Mouse (Mus musculus) stomach, postnatal 0 days (tissue): Measurements from ENCODE around the gene Fbxl2. TPM values are rescaled to one million over a fixed set of nuclear protein-coding genes. Genes with fewer than 3 reads are reported as not detected.

Source experiments
- ATAC-seq: fragments of 200-750 bp; cut with Nextera tagmentation; 2 replicates; pipeline ENCODE4 v1.8.0; 2017; ENCODE audit not compliant: low FRiP score, low TSS enrichment
- DNase-seq: peaks from one replicate; pipeline ENCODE4 v3.0.0-alpha.2; 2016; ENCODE audit warnings: low spot score
- H3K27ac ChIP-seq: fragments of 300-500 bp; sonication (generic); replicated peaks from 2 replicates; pipeline ENCODE4 v1.5.1; 2014; ENCODE audit warnings: mild to moderate bottlenecking, control low read depth
- H3K27me3 ChIP-seq: fragments of 300-500 bp; sonication (generic); 2 replicates; pipeline ENCODE4 v1.6.1; 2014; ENCODE audit warnings: low read length; ENCODE audit not compliant: control insufficient read depth, insufficient read depth
- H3K36me3 ChIP-seq: fragments of 300-500 bp; sonication (generic); 2 replicates; pipeline ENCODE4 v1.6.1; 2014; ENCODE audit warnings: low read length, mixed read lengths; ENCODE audit not compliant: control insufficient read depth, insufficient read depth
- H3K4me1 ChIP-seq: fragments of 300-500 bp; sonication (generic); replicated peaks from 2 replicates; pipeline ENCODE4 v1.6.1; 2014; ENCODE audit warnings: antibody characterized with exemption; ENCODE audit not compliant: control insufficient read depth, insufficient read depth
- H3K4me2 ChIP-seq: fragments of 300-500 bp; sonication (generic); replicated peaks from 2 replicates; pipeline ENCODE4 v1.6.1; 2014; ENCODE audit warnings: low read depth, mild to moderate bottlenecking, control low read depth, moderate library complexity
- H3K4me3 ChIP-seq: fragments of 300-500 bp; sonication (generic); 2 replicates; pipeline ENCODE4 v1.5.1; 2014; ENCODE audit warnings: low read depth, low read length, control low read depth
- H3K9ac ChIP-seq: fragments of 300-500 bp; sonication (generic); 2 replicates; pipeline ENCODE4 v1.6.1; 2014; ENCODE audit warnings: mild to moderate bottlenecking, low read length, control low read depth, mixed read lengths
- H3K9me3 ChIP-seq: fragments of 300-500 bp; sonication (generic); 2 replicates; pipeline ENCODE4 v1.6.1; 2016; ENCODE audit warnings: low read length; ENCODE audit not compliant: control insufficient read depth
- CTCF ChIP-seq: IDR thresholded peaks from 2 replicates; pipeline ENCODE4 v1.5.1; 2016; ENCODE audit warnings: antibody characterized with exemption, low read depth, mild to moderate bottlenecking, moderate library complexity
- EP300 ChIP-seq: optimal IDR thresholded peaks from 2 replicates; pipeline ENCODE3; 2016; ENCODE audit warnings: antibody characterized with exemption
- WGBS: fragments of 180-500 bp; shearing (Covaris S2); extraction: QIAGEN DNeasy Blood & Tissue Kit; methylation state at CpG from one replicate; pipeline ENCODE4 v1.1.7; 2014; 5-methylcytosine and 5-hydroxymethylcytosine counted together
- polyA plus RNA-seq: library from polyadenylated mRNA; unstranded; fragments of >200 nt; fragmentation: Nextera tagmentation; extraction: Ambion mirVana; gene quantifications from 2 replicates; pipeline ENCODE4 v1.2.1, GENCODE M21; 2015

Fbxl2 gene
- polyA plus RNA-seq, 1 experiment from 2014 or later: 0.90 TPM

DNA sequence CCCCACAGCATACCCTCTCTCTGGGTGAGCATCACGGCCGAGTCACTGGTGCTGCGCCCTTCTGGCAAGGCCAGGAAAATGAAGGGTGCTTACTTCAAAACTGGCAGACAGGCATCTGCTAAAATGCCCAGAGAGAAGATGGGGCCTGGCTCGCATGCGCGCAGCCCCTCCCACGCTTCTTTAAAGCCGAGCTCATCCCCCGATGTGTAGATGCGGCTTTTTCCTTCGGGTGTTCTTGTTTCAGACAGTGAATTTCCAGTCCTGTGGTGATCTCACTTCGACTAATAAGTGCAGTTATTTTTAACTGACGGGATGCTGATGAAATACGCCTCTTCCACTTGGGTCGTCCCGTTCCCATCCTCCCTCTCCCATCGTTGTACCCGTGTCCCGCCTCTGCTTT lies 27.7 kb upstream of the Fbxl2 start:
- DNase-seq (no peak), ATAC-seq (no peak)
- Histone ChIP-seq H3K9me3 (no peaks in the 10 kb centered on the region), H3K4me2 (no peak overlapping the region), H3K4me3 (no peak overlapping the region), H3K27me3 (no peaks in the 10 kb centered on the region), H3K36me3 (no peaks in the 10 kb centered on the region), H3K4me1 (no peaks in the 10 kb centered on the region), H3K9ac (no peak overlapping the region), H3K27ac (no peak overlapping the region)
- 82% methylated on average over 19 of the region's 19 CpGs for WGBS
- TF ChIP-seq CTCF: no peak
- no peak for TF ChIP-seq EP300

DNA sequence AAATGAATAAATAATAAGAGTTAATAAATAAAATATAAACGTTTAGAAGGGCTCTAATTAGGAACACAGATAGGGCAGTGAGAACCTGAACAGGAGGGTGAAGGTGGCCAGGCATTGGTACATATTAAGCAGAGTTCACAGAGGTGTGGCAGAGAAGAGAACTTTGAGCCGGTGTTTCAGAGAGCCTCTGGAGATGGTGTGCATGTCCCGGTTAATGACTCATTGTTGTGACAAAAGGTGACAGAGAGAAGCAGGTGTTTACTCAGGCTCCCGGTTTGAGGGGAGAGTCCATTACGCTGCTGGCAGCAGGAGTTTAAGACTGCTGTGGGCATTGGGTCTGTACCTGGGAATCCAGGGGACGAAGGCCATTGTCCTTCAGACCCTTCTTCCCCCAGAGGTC lies 23.4 kb upstream of the Fbxl2 start:
- Histone ChIP-seq H3K4me3 (no peak overlapping the region), H3K4me2 (no peak overlapping the region), H3K27me3 (no peaks in the 10 kb centered on the region), H3K36me3 (no peaks in the 10 kb centered on the region), H3K9ac (no peak overlapping the region), H3K4me1 (no peaks in the 10 kb centered on the region), H3K9me3 (no peaks in the 10 kb centered on the region), H3K27ac (no peak overlapping the region)
- 29% methylated on average over 6 of the region's 6 CpGs for WGBS
- no peak for ATAC-seq
- TF ChIP-seq EP300: no peak
- TF ChIP-seq CTCF: no peak
- no peak for DNase-seq

DNA sequence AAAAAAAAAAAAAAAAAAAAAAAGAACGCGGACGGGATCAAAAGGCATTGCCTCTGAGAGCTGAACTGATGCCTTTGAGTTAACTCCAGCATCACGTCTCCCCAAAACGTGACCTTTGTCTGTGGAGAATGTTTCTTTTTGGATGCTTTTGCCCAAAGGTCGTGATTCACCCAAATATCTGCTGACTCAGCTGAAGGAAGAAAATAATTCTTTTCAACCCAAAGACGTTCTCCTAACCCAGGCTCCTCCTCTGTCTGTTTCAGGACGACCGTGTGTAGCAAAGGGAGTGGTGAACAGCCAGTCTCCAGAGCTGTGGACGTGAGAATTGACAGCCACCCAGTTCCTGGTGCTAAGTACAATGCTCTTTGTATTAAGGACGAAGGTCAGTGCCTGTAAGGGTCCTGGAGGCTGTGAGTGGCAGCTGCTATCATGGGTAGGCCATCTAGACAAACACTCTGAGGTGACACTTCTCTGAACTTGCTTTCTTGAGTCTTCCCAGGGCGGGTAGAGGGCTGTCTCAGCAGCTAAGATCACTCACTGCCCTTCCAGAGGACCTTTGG lies 22.6 kb upstream of the Fbxl2 start:
- Histone ChIP-seq H3K4me2 (no peak overlapping the region), H3K9ac (no peak overlapping the region), H3K27ac (no peak overlapping the region), H3K9me3 (no peaks in the 10 kb centered on the region), H3K27me3 (no peaks in the 10 kb centered on the region), H3K4me3 (no peak overlapping the region), H3K36me3 (no peaks in the 10 kb centered on the region), H3K4me1 (no peaks in the 10 kb centered on the region)
- DNase-seq: no peak
- 55% methylated on average over 12 of the region's 12 CpGs for WGBS
- TF ChIP-seq CTCF (no peak), EP300 (no peak)
- ATAC-seq: no peak

DNA sequence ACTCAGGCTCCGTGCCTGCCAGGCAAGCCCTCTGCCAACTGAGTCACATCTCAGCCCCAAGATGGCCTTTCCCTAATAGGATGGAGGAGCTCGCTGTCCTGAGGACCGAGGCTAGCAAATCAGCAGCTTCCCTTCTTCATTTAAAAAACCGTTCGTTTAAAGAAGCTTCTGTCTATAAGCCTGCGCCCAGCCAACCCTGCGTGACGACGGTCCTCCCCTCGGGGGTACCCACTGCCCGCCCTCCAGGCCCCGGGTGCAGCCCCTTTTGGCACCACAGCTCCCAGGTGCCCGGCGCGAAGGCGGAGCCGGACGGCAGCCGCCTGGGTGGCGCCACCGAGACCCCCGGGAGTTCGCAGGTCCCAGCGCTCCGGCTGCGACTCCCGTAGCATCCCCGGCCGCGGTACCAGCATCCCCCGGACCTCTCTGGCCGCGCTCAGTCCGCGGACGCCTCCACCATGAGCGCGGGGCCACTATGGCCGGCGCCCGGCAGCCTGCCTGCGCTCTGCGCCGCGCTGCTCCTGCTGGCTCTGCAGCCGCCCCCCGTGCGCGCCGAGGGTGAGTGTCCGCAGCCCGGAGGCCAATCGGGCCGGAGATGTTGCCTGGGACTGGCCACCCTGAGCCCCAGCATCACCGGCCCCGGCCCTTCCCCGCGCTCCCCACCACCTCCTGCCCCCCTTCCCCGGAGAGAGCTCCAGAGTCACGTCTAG lies 11.3 kb upstream of the Fbxl2 start, which contains the start of gene Susd5:
TSS of gene Susd5 (plus strand) at position 51 of the 707 bp plus-strand sequence.
- 0 out of 2 replicates have a peak within 1 kb of the TSS, but pooled peaks have one; percentile 18 for H3K9ac ChIP-seq
- H3K36me3 ChIP-seq: no peaks in the 10 kb centered on the region
- DNase-seq (no peak), ATAC-seq (no peak)
- H3K4me1 ChIP-seq: no peaks in the 10 kb centered on the region
- peaks cover 8% of the 10 kb centered on the region for H3K27me3 ChIP-seq
- TF ChIP-seq CTCF (no peak), EP300 (no peak)
- no peaks in the 10 kb centered on the region for H3K9me3 ChIP-seq
- no peak within 1 kb of the TSS for H3K27ac ChIP-seq
- peak within 1 kb of the TSS; percentile 58 for H3K4me2 ChIP-seq
- WGBS: under 1% methylated on average over 58 of the region's 60 CpGs
- peak within 1 kb of the TSS; percentile 36 for H3K4me3 ChIP-seq

DNA sequence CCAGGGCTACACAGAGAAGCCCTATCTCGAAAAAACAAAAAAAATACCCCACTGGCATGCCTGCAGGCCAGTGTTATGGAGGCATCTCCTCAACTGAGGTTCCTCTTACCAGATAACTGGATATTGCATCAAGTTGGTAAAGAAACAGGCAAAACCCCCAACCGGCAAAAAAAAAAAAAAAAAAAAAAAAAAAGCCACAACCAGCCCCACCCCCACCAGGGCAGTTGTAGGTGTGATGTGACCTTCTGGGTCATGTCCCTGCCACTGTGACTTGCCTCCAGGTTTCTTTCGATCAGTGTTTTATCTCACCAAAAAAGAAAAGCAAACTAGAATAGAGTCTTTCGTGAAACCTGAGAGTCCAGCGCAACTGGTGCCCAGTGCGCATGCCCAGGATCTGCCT lies 6.9 kb upstream of the Fbxl2 start:
- Histone ChIP-seq H3K9me3 (no peaks in the 10 kb centered on the region), H3K4me1 (no peaks in the 10 kb centered on the region), H3K4me2 (no peak overlapping the region), H3K36me3 (no peaks in the 10 kb centered on the region), H3K27me3 (peaks cover 5% of the 10 kb centered on the region; the same call in 1 of the 2 replicates), H3K9ac (no peak overlapping the region), H3K4me3 (no peak overlapping the region), H3K27ac (no peak overlapping the region)
- WGBS: 61% methylated on average over 6 of the region's 6 CpGs
- ATAC-seq: no peak
- no peak for TF ChIP-seq CTCF
- TF ChIP-seq EP300: no peak
- DNase-seq: peak; percentile 21

DNA sequence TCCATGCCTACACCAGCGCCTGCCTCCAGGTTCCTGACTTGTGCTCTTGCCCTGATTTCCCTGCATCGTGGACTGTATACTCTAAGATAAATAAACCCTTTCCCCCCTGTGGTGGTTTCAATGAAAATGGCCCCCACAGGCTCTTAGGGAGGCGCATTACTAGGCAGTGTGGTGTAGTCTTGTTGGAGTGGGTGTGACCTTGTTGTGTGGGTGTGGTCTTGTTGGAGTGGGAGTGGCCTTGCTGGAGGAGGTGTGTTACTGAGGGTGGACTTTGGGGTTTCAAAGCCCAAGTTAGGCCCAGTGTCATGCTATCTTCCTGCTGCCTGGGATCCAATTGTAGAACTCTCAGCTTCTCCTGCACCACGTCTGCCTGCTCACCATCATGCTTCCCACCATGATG lies 6.0 kb upstream of the Fbxl2 start:
- WGBS: 69% methylated on average over 4 of the region's 4 CpGs
- Histone ChIP-seq H3K4me3 (no peak overlapping the region), H3K4me1 (no peaks in the 10 kb centered on the region), H3K36me3 (no peaks in the 10 kb centered on the region), H3K27me3 (no peaks in the 10 kb centered on the region; the same call in 1 of the 2 replicates), H3K4me2 (no peak overlapping the region), H3K9me3 (no peaks in the 10 kb centered on the region), H3K27ac (no peak overlapping the region), H3K9ac (no peak overlapping the region)
- TF ChIP-seq CTCF: no peak
- no peak for TF ChIP-seq EP300
- ATAC-seq (no peak), DNase-seq (no peak)
